Mouse (Mus musculus): ENCODE results near the gene Sec24c.

The Sec24c gene

DNA sequence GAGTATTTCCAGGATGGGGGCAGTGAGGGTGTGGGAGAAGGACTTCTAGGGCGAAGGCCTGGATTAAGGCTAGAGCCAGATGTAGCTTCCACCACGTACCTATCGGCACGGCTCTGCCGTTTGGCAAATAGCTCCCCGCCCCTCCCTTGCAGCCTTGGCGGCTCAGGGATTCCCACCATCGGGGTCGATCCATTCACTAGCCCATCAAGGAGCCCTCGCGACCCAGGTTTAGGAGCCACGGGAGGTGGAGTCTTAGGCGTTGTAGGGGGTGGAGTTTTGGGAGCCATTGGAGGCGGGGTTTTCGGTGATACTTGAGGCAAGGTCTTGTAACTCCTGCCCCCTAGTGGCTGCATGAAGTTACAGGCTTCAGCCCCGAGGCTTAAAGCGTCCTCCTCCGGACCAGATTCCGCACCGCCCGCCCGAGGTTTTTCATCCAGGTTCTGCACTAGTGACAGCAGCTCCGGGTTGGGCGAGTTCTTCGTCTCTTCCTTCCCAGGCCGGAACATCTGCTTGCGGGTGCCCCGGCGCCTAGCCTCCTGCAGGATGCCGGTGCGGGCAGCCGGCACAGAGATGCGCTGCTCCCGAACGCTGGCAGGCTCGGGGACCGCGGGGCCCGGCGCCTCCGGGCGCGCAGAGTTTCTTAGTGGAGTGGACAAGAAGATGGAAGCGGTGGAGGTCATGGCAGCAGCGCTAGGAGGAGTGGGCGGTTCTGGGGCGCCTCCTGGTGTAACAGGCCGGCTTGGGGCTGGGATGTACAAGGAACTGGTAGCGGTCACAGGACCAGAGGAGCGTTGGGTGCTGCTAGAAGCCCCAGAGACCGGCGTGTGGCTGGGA, 13.1 kb upstream of the Sec24c start:
- peak; percentile 96 for DNase-seq (ENCODE audit: low spot score)

GRCm38 (mm10) chr14:20661661-20662331, 12.3 kb upstream of the Sec24c start:
- DNase-seq (ENCODE audit: low spot score), result no peak

GRCm38 (mm10) chr14:20662740-20663139, 11.4 kb upstream of the Sec24c start:
- no peak for DNase-seq (ENCODE audit: low spot score)

- no peak for DNase-seq (ENCODE audit: low spot score)
Observed at GRCm38 (mm10) chr14:20663601-20664000, 10.5 kb upstream of the Sec24c start.

- no peak for DNase-seq (ENCODE audit: low spot score)
Observed at GRCm38 (mm10) chr14:20664436-20664835, 9.7 kb upstream of the Sec24c start.

GRCm38 (mm10) chr14:20667469-20667868, 6.6 kb upstream of the Sec24c start:
- DNase-seq (ENCODE audit: low spot score), result no peak

DNA sequence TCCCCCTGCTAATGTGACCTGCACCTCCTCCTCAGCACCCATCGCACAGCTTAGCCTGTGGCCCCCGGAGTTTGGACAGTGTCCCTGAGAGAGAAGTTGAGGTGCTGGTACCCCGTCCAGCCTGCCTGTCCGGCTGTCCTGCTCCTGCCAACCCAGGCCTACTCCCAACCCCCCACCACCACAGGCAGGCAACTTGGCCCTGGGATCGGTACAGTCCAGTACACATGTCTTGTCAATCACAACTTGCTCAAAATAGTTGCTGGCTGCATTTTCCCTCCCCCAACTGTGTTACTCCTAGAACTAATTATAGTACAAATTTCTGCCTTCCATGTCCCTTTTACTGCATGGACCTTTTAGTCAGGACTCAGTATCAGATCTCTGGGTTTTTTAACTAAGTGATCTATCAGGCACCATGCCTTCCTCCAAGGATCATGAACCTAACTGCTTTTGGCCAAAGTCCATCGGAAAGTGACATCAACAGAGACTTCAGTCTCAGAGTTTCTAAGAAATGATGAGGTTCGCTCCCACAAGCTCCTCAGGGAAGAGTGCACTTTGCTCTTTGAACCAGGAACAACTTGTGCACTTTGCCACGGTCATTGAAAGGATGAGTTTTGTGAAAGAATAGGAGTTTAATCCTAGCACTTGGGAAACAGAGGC, 5.8 kb upstream of the Sec24c start, which contains the start of gene Synpo2l:
TSS of gene Synpo2l (minus strand) at position 201 of the 657 bp plus-strand sequence.
- no peak for DNase-seq (ENCODE audit: low spot score)

DNA sequence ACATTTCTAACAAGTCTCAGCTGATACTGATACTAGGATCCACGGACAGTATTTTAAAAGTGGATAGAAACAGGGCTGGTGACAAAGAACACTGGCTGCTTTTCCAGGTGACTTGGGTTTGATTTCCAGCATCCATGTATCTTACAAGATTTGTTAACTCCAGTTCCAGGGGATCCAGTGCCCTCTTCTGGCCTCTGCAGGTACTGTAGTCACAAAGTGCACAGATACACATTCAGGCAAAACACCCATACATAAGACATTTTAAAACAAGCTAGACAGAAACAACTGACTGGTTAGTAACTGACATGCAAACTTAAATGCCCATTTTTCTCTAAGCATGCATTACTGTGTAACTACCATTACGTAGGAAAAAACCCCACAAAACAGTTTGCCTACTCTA, 1.1 kb upstream of the Sec24c start:
- DNase-seq (ENCODE audit: low spot score), result no peak

DNA sequence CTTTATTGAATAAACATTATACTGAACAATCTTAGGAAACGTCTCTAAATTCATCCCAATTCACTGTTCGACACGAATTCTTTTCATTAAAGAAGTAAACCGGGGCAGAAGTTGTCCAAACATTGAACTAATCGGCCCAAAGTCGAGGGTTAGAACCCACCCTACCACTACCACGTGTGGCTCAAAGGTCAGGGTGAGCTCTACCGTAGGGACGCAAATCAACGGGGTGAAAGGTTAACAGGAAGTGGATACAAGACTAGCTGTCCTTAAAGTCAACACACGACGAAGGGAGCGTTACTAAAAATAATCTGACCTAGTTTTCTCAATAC, 409 bp upstream of the Sec24c start:
- DNase-seq (ENCODE audit: low spot score), result no peak

- DNase-seq (ENCODE audit: low spot score), result no peak
Observed at GRCm38 (mm10) chr14:20677906-20678305, 3.8 kb downstream of the Sec24c start.

- no peak for DNase-seq (ENCODE audit: low spot score)
Observed at GRCm38 (mm10) chr14:20681742-20682141, 7.6 kb downstream of the Sec24c start.

GRCm38 (mm10) chr14:20682498-20682897, 8.4 kb downstream of the Sec24c start:
- peak; percentile 50 for DNase-seq (ENCODE audit: low spot score)

DNA sequence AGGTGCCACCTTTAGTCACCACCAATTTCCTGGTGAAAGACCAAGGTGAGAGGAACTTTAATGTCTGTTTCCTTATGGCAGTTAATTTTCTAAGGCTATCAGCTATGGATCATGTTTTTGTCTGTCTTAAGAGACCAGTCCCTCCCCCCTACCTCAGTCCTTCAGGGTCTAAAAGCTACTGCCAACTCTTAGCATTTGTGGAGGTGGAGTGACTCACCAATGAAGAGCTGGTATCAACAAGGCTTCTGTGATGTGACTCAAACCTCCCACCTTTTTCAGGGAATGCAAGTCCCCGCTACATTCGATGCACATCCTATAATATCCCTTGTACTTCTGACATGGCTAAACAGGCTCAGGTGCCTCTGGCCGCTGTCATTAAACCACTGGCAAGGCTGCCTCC, 12.5 kb downstream of the Sec24c start:
- no peak for DNase-seq (ENCODE audit: low spot score)

- no peak for DNase-seq (ENCODE audit: low spot score)
Observed at GRCm38 (mm10) chr14:20689009-20689408, 14.9 kb downstream of the Sec24c start.

DNA sequence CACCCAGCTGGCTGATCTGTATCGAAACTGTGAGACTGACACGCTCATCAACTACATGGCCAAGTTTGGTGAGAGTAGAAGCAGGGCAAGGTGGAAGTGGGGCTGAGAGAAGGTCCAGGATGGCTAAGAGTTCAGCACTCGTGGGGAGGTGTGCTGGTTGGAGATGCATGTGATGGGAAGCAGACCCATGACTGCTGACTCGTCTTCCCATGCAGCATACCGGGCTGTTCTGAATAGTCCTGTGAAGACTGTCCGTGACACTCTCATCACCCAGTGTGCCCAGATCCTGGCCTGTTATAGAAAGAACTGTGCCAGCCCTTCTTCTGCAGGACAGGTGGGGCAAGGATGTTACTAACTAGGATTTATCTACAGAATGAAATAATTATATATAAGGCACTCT, 17.7 kb downstream of the Sec24c start:
- DNase-seq (ENCODE audit: low spot score), result no peak

GRCm38 (mm10) chr14:20693589-20694101, 19.5 kb downstream of the Sec24c start:
- no peak for DNase-seq (ENCODE audit: low spot score)

- no peak for DNase-seq (ENCODE audit: low spot score)
Observed at GRCm38 (mm10) chr14:20694185-20694883, 20.2 kb downstream of the Sec24c start.

DNA sequence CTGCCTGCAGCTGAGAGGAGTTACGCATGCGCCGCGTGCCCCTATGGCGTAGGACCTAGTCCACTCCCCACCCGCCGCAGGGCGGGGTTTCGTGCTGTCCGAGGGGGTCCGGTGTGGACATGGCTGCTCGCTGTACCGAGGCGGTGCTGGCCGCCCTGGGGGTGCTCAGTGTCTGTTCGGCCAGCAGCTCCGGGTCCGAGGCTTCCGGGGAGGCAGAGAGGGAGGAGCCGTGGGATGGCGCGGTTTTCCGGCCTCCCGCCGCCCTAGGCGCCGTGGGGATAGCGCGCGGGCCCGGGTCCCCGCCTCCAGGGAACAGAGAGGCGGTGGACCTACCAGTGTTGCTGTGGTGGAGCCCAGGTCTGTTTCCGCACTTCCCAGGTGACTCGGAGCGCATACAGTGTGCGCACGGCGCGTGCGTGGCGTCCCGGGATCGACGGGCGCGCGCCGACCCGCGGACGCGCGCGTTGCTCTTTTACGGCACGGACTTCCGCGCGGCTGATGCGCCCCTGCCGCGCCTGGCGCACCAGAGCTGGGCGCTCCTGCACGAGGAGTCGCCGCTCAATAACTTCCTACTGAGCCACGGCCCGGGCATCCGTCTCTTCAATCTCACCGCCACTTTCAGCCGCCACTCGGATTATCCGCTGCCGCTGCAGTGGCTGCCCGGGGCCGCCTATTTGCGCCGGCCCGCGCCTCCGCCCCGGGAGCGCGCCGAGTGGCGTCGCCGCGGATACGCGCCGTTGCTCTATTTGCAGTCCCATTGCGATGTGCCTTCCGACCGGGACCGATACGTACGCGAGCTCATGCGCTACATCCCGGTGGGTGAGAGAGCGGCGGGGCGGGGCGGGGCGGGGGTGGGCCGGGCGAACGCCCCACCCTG, 21.0 kb downstream of the Sec24c start, which contains the start of gene Fut11:
TSS of gene Fut11 (plus strand) at position 85 of the 877 bp plus-strand sequence.
- DNase-seq (ENCODE audit: low spot score), result peak; percentile 89

DNA sequence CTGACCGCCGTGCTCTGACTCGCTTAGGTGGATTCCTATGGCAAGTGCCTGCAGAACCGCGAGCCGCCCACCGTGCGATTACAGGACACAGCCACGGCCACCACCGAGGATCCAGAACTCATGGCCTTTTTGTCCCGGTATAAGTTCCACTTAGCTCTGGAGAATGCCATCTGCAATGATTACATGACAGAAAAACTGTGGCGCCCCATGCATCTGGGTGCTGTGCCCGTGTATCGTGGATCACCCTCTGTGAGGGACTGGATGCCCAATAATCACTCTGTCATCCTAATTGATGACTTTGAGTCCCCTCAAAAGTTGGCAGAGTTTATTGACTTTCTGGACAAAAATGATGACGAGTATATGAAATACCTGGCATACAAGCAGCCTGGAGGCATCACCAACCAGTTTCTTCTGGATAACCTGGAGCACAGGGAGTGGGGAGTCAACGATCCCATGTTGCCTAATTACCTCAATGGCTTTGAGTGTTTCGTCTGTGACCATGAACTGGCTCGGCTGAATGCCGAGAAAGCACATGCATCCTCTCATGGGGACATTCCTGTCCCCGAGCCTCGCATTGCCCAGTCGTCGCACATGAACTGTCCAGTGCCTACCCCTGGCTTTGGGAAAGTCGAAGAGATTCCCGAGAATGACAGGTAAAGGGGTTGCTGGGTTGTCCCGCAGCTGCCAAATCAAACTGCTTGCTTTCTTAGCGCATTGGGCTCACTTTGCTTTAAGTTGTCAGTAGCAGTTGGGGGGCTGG, 21.8 kb downstream of the Sec24c start:
- DNase-seq (ENCODE audit: low spot score), result no peak

- peak; percentile 53 for DNase-seq (ENCODE audit: low spot score)
Observed at GRCm38 (mm10) chr14:20696986-20697385, 22.9 kb downstream of the Sec24c start.
